Mouse (Mus musculus) limb, embryonic 11.5 days (tissue): Measurements from ENCODE around the gene Myt1l. TPM values are rescaled to one million over a fixed set of nuclear protein-coding genes. Genes with fewer than 3 reads are reported as not detected.

Experiments used
- ATAC-seq: fragments of 200-750 bp; cut with Nextera tagmentation; 2 replicates; pipeline ENCODE4 v1.8.0; 2017; ENCODE audit warnings: low read depth; ENCODE audit not compliant: insufficient number of reproducible peaks, low FRiP score, low TSS enrichment
- DNase-seq: peaks from one replicate; pipeline ENCODE4 v3.0.0-alpha.2; 2015; ENCODE audit warnings: low spot score
- H3K27ac ChIP-seq: fragments of 300-500 bp; sonication (generic); replicated peaks from 2 replicates; pipeline ENCODE4 v1.5.1; 2014; ENCODE audit warnings: low read depth, mild to moderate bottlenecking, low read length
- H3K27me3 ChIP-seq: fragments of 300-500 bp; sonication (generic); 2 replicates; pipeline ENCODE4 v1.6.1; 2014; ENCODE audit warnings: mild to moderate bottlenecking, low read length, mixed read lengths; ENCODE audit not compliant: control insufficient read depth, insufficient read depth
- H3K36me3 ChIP-seq: fragments of 300-500 bp; sonication (generic); 2 replicates; pipeline ENCODE4 v1.6.1; 2014; ENCODE audit warnings: mild to moderate bottlenecking, low read length, moderate library complexity, mixed read lengths; ENCODE audit not compliant: control insufficient read depth, insufficient read depth
- H3K4me1 ChIP-seq: fragments of 300-500 bp; sonication (generic); 2 replicates; pipeline ENCODE4 v1.6.1; 2014; ENCODE audit warnings: low read length, mixed read lengths; ENCODE audit not compliant: control insufficient read depth, insufficient read depth
- H3K4me2 ChIP-seq: fragments of 300-500 bp; sonication (generic); 2 replicates; pipeline ENCODE4 v1.6.1; 2014; ENCODE audit warnings: low read depth, mild to moderate bottlenecking, moderate library complexity; ENCODE audit not compliant: severe bottlenecking
- H3K4me3 ChIP-seq: fragments of 300-500 bp; sonication (generic); 2 replicates; pipeline ENCODE4 v1.5.1; 2014; ENCODE audit warnings: low read depth, low read length
- H3K9ac ChIP-seq: fragments of 300-500 bp; sonication (generic); 2 replicates; pipeline ENCODE4 v1.6.1; 2014; ENCODE audit warnings: mild to moderate bottlenecking, low read length
- H3K9me3 ChIP-seq: fragments of 300-500 bp; sonication (generic); 2 replicates; pipeline ENCODE4 v1.6.1; 2016; ENCODE audit warnings: low read length; ENCODE audit not compliant: control insufficient read depth
- WGBS: fragments of 180-500 bp; shearing (Covaris S2); extraction: QIAGEN DNeasy Blood & Tissue Kit; methylation state at CpG from one replicate; pipeline ENCODE4 v1.1.7; 2014; 5-methylcytosine and 5-hydroxymethylcytosine counted together
- polyA plus RNA-seq: library from polyadenylated mRNA; unstranded; fragments of >200 nt; fragmentation: Nextera tagmentation; extraction: Ambion mirVana; gene quantifications from 2 replicates; pipeline ENCODE4 v1.2.1, GENCODE M21; 2014

Gene Myt1l
- polyA plus RNA-seq, 1 experiment from 2014 or later: 0.21 TPM

GRCm38 (mm10) chr12:29771791-29772190, 243.6 kb downstream of the Myt1l start:
- ATAC-seq (no peak), DNase-seq (no peak)
- Histone ChIP-seq H3K9me3 (no peaks in the 10 kb centered on the region), H3K4me3 (no peak overlapping the region), H3K4me1 (no peaks in the 10 kb centered on the region), H3K36me3 (no peaks in the 10 kb centered on the region), H3K4me2 (no peak overlapping the region), H3K9ac (no peak overlapping the region), H3K27ac (no peak overlapping the region), H3K27me3 (no peaks in the 10 kb centered on the region)
- 78% methylated on average over 3 of the region's 3 CpGs for WGBS

GRCm38 (mm10) chr12:29772401-29772800, 244.2 kb downstream of the Myt1l start:
- no peak overlapping the region for H3K27ac ChIP-seq
- no peak overlapping the region for H3K4me3 ChIP-seq
- DNase-seq: no peak
- H3K4me2 ChIP-seq: no peak overlapping the region
- H3K9me3 ChIP-seq: no peaks in the 10 kb centered on the region
- no peaks in the 10 kb centered on the region for H3K4me1 ChIP-seq
- no peak for ATAC-seq
- H3K36me3 ChIP-seq: no peaks in the 10 kb centered on the region
- no peak overlapping the region for H3K9ac ChIP-seq
- H3K27me3 ChIP-seq: no peaks in the 10 kb centered on the region

GRCm38 (mm10) chr12:29778901-29779300, 250.7 kb downstream of the Myt1l start:
- WGBS: 89% methylated on average over 2 of the region's 2 CpGs

GRCm38 (mm10) chr12:29789319-29790050, 261.3 kb downstream of the Myt1l start:
- ATAC-seq: no peak
- Histone ChIP-seq H3K27ac (no peak overlapping the region), H3K4me2 (no peak overlapping the region), H3K9me3 (no peaks in the 10 kb centered on the region), H3K9ac (no peak overlapping the region), H3K4me3 (no peak overlapping the region), H3K27me3 (no peaks in the 10 kb centered on the region), H3K4me1 (0 out of 2 replicates have a peak, but pooled peaks cover 3% of the 10 kb centered on the region), H3K36me3 (no peaks in the 10 kb centered on the region)
- 15% methylated on average over 16 of the region's 16 CpGs for WGBS
- peak; percentile 40 for DNase-seq

More at GRCm38 (mm10) chr12:29778901-29779300, 250.7 kb downstream of the Myt1l start:
- Histone ChIP-seq H3K4me3 (no peak overlapping the region), H3K27ac (no peak overlapping the region), H3K9me3 (no peaks in the 10 kb centered on the region), H3K4me2 (no peak overlapping the region), H3K9ac (no peak overlapping the region), H3K36me3 (no peaks in the 10 kb centered on the region), H3K27me3 (no peaks in the 10 kb centered on the region), H3K4me1 (no peaks in the 10 kb centered on the region)
- ATAC-seq (no peak), DNase-seq (no peak)

- ATAC-seq (no peak), DNase-seq (no peak)
- no peak overlapping the region for H3K27ac ChIP-seq
- WGBS: 25% methylated on average over 4 of the region's 4 CpGs
- H3K9me3 ChIP-seq: no peaks in the 10 kb centered on the region
- no peak overlapping the region for H3K9ac ChIP-seq
- no peaks in the 10 kb centered on the region for H3K27me3 ChIP-seq
- 0 out of 2 replicates have a peak, but pooled peaks cover 3% of the 10 kb centered on the region for H3K4me1 ChIP-seq
- no peaks in the 10 kb centered on the region for H3K36me3 ChIP-seq
- no peak overlapping the region for H3K4me3 ChIP-seq
- no peak overlapping the region for H3K4me2 ChIP-seq
Observed at GRCm38 (mm10) chr12:29790051-29790386, 261.8 kb downstream of the Myt1l start.

GRCm38 (mm10) chr12:29792998-29793397, 264.8 kb downstream of the Myt1l start:
- no peak for ATAC-seq
- 91% methylated on average over 5 of the region's 5 CpGs for WGBS
- no peak overlapping the region for H3K9ac ChIP-seq
- no peaks in the 10 kb centered on the region for H3K36me3 ChIP-seq
- no peak overlapping the region for H3K27ac ChIP-seq
- H3K4me1 ChIP-seq: 0 out of 2 replicates have a peak, but pooled peaks cover 3% of the 10 kb centered on the region
- H3K27me3 ChIP-seq: no peaks in the 10 kb centered on the region
- H3K9me3 ChIP-seq: no peaks in the 10 kb centered on the region
- no peak for DNase-seq
- H3K4me3 ChIP-seq: no peak overlapping the region
- H3K4me2 ChIP-seq: no peak overlapping the region

DNA sequence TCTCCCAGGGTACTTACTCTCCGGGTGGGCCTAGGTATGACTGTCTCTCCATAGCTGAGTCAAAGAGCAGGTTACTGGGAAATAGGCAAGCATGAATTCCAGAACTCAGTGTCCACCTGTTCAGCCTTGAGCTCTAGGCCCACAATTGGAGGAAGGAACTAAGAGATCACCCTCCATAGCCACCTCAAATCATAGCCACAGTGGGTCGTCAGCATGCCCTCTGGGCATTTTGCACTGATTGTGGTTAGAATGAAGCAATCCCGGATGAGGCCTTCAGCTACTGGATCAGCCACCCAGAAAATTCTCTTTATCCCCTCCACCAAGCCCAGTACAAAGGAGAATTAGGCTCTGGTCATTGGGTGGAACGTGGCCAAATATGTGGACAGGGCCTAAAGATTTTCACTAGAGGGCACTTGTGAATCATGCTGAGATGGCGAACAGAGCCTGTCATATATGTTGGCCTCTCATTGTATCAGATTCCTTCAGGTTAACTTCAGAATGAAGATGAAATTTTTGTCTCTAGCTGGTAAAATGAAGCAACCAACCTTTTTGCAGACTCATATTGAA, 267.0 kb downstream of the Myt1l start:
- Histone ChIP-seq H3K4me2 (no peak overlapping the region), H3K4me3 (no peak overlapping the region), H3K9ac (no peak overlapping the region), H3K9me3 (no peaks in the 10 kb centered on the region), H3K36me3 (no peaks in the 10 kb centered on the region), H3K27ac (no peak overlapping the region), H3K27me3 (no peaks in the 10 kb centered on the region), H3K4me1 (no peaks in the 10 kb centered on the region)
- DNase-seq (no peak), ATAC-seq (no peak)
- WGBS: 73% methylated on average over 5 of the region's 5 CpGs

GRCm38 (mm10) chr12:29798595-29799391, 270.6 kb downstream of the Myt1l start:
- WGBS: 54% methylated on average over 3 of the region's 3 CpGs
- H3K4me1 ChIP-seq: no peaks in the 10 kb centered on the region
- ATAC-seq (no peak), DNase-seq (no peak)
- H3K27ac ChIP-seq: no peak overlapping the region
- H3K9ac ChIP-seq: no peak overlapping the region
- no peaks in the 10 kb centered on the region for H3K27me3 ChIP-seq
- no peaks in the 10 kb centered on the region for H3K36me3 ChIP-seq
- no peak overlapping the region for H3K4me2 ChIP-seq
- H3K4me3 ChIP-seq: no peak overlapping the region
- no peaks in the 10 kb centered on the region for H3K9me3 ChIP-seq
